Mouse (Mus musculus) MEL (cell line): Measurements from ENCODE around the gene Mrln. TPM values are rescaled to one million over a fixed set of nuclear protein-coding genes. Genes with fewer than 3 reads are reported as not detected.

Experiments
- DNase-seq: peaks from one replicate; pipeline ENCODE4 v3.0.0; 2011; ENCODE audit warnings: low read depth, low spot score
- H3K27ac ChIP-seq: 2 replicates; pipeline ENCODE4 v1.5.1; 2012; ENCODE audit warnings: low read depth, mild to moderate bottlenecking, control low read depth, low read length, moderate library complexity; ENCODE audit not compliant: control insufficient read depth
- H3K27me3 ChIP-seq, 2 experiments: fragments of 150-350 bp in 1 of 2; sonication (generic) in 1 of 2; 2 replicates each; pipeline ENCODE4 v1.6.1; 2012; ENCODE audit warnings: low read length in 2 of 2, mild to moderate bottlenecking in 2 of 2, improper control_type of control experiment in 1 of 2, moderate library complexity in 1 of 2; ENCODE audit not compliant: insufficient read depth in 2 of 2, control insufficient read depth in 1 of 2
- H3K36me3 ChIP-seq, 2 experiments: 2 replicates each; pipeline ENCODE4 v1.6.1; 2012 to 2014; ENCODE audit warnings: low read length in 2 of 2, improper control_type of control experiment in 1 of 2, inconsistent platforms in 1 of 2, mild to moderate bottlenecking in 1 of 2; ENCODE audit not compliant: insufficient read depth in 2 of 2, control insufficient read depth in 1 of 2
- H3K4me1 ChIP-seq, 2 experiments: fragments of 150-350 bp in 1 of 2; sonication (generic) in 1 of 2; 2 replicates each; pipeline ENCODE4 v1.6.1; 2012; ENCODE audit warnings: low read length in 2 of 2, improper control_type of control experiment in 1 of 2, mild to moderate bottlenecking in 1 of 2; ENCODE audit not compliant: insufficient read depth in 2 of 2, control insufficient read depth in 1 of 2
- H3K4me3 ChIP-seq, 2 experiments: fragments of 150-350 bp in 1 of 2; sonication (generic) in 1 of 2; 2 replicates each; pipeline ENCODE4 v1.5.1; 2012; ENCODE audit warnings: low read depth in 2 of 2, low read length in 2 of 2, mild to moderate bottlenecking in 2 of 2, moderate library complexity in 2 of 2, control low read depth in 1 of 2, improper control_type of control experiment in 1 of 2; ENCODE audit not compliant: control insufficient read depth in 1 of 2, insufficient read depth in 1 of 2
- H3K79me2 ChIP-seq: 2 replicates; pipeline ENCODE4 v1.6.1; 2012; ENCODE audit warnings: mild to moderate bottlenecking, low read length, moderate library complexity; ENCODE audit not compliant: control insufficient read depth, poor library complexity, insufficient read depth
- H3K9ac ChIP-seq: 2 replicates; pipeline ENCODE4 v1.6.1; 2012; ENCODE audit warnings: low read depth, mild to moderate bottlenecking, control low read depth, low read length, moderate library complexity; ENCODE audit not compliant: control insufficient read depth, poor library complexity, severe bottlenecking
- H3K9me3 ChIP-seq: fragments of 150-350 bp; sonication (generic); replicated peaks from 2 replicates; pipeline ENCODE4 v1.6.1; 2012; ENCODE audit warnings: mild to moderate bottlenecking, low read length, improper control_type of control experiment, moderate library complexity; ENCODE audit not compliant: insufficient read depth
- CHD1 ChIP-seq: IDR thresholded peaks from 2 replicates; pipeline ENCODE4 v1.6.1; 2012; ENCODE audit warnings: low read depth, mild to moderate bottlenecking, inconsistent platforms, low read length, improper control_type of control experiment
- CTCF ChIP-seq, 3 experiments: IDR thresholded peaks in 2 of 3; conservative IDR thresholded peaks in 1 of 3; 2 replicates each; pipeline ENCODE4 v1.5.1; 2011 to 2012; ENCODE audit warnings: low read length in 3 of 3, low read depth in 2 of 3, mild to moderate bottlenecking in 2 of 3, improper control_type of control experiment in 1 of 3, inconsistent platforms in 1 of 3, mixed read lengths in 1 of 3, moderate library complexity in 1 of 3; ENCODE audit not compliant: control insufficient read depth in 1 of 3, insufficient read depth in 1 of 3, poor library complexity in 1 of 3, severe bottlenecking in 1 of 3
- E2F4 ChIP-seq: IDR thresholded peaks from 2 replicates; pipeline ENCODE4 v1.6.1; 2011; ENCODE audit warnings: low read depth, low read length, improper control_type of control experiment, borderline replicate concordance
- ELF1 ChIP-seq: IDR thresholded peaks from 2 replicates; pipeline ENCODE4 v1.6.1; 2014; ENCODE audit warnings: low read depth, mild to moderate bottlenecking, inconsistent platforms, low read length, improper control_type of control experiment, moderate library complexity
- EP300 ChIP-seq, 2 experiments: IDR thresholded peaks; 2 replicates each; pipeline ENCODE4 v1.6.1; 2011; ENCODE audit warnings: improper control_type of control experiment in 2 of 2, low read length in 2 of 2, low read depth in 1 of 2, mild to moderate bottlenecking in 1 of 2
- ETS1 ChIP-seq: IDR thresholded peaks from 2 replicates; pipeline ENCODE4 v1.6.1; 2012; ENCODE audit warnings: low read depth, mild to moderate bottlenecking, inconsistent platforms, low read length, improper control_type of control experiment, moderate library complexity
- GABPA ChIP-seq: IDR thresholded peaks from 2 replicates; pipeline ENCODE4 v1.6.1; 2012; ENCODE audit warnings: low read depth, mild to moderate bottlenecking, inconsistent platforms, low read length, improper control_type of control experiment, moderate library complexity
- GATA1 ChIP-seq: IDR thresholded peaks from 2 replicates; pipeline ENCODE4 v1.6.1; 2011; ENCODE audit warnings: low read depth, low read length, improper control_type of control experiment
- HCFC1 ChIP-seq: IDR thresholded peaks from 2 replicates; pipeline ENCODE4 v1.6.1; 2012; ENCODE audit warnings: low read depth, mild to moderate bottlenecking, inconsistent platforms, low read length, improper control_type of control experiment, moderate library complexity
- KAT2A ChIP-seq: conservative IDR thresholded peaks from 2 replicates; pipeline ENCODE4 v1.6.1; 2012; ENCODE audit warnings: low read depth, low read length, improper control_type of control experiment, inconsistent platforms
- MAFK ChIP-seq: IDR thresholded peaks from 2 replicates; pipeline ENCODE4 v1.6.1; 2011; ENCODE audit warnings: low read depth, mild to moderate bottlenecking, low read length, improper control_type of control experiment, borderline replicate concordance
- MAX ChIP-seq: IDR thresholded peaks from 2 replicates; pipeline ENCODE4 v1.6.1; 2011; ENCODE audit warnings: low read length, improper control_type of control experiment
- MAZ ChIP-seq: IDR thresholded peaks from 2 replicates; pipeline ENCODE4 v1.6.1; 2012; ENCODE audit warnings: low read depth, mild to moderate bottlenecking, inconsistent platforms, low read length, improper control_type of control experiment
- MEF2A ChIP-seq: IDR thresholded peaks from 2 replicates; pipeline ENCODE4 v1.6.1; 2014; ENCODE audit warnings: low read depth, mild to moderate bottlenecking, inconsistent platforms, low read length, improper control_type of control experiment; ENCODE audit not compliant: poor library complexity, insufficient replicate concordance, severe bottlenecking; ENCODE audit errors: extremely low read depth
- MXI1 ChIP-seq: IDR thresholded peaks from 2 replicates; pipeline ENCODE4 v1.6.1; 2011; ENCODE audit warnings: mild to moderate bottlenecking, low read depth, low read length, improper control_type of control experiment
- MYC ChIP-seq: IDR thresholded peaks from 2 replicates; pipeline ENCODE4 v1.6.1; 2011; ENCODE audit warnings: low read depth, mild to moderate bottlenecking, low read length, improper control_type of control experiment, moderate library complexity
- NELFE ChIP-seq: IDR thresholded peaks from 2 replicates; pipeline ENCODE4 v1.6.1; 2011; ENCODE audit warnings: low read depth, low read length, improper control_type of control experiment
- NRF1 ChIP-seq: IDR thresholded peaks from 2 replicates; pipeline ENCODE4 v1.6.1; 2014; ENCODE audit warnings: low read depth, mild to moderate bottlenecking, inconsistent platforms, low read length, improper control_type of control experiment, moderate library complexity; ENCODE audit not compliant: poor library complexity, insufficient read depth, severe bottlenecking
- POLR2A ChIP-seq, 2 experiments: IDR thresholded peaks; 2 replicates each; pipeline ENCODE4 v1.6.1; 2011 to 2012; ENCODE audit warnings: low read length in 2 of 2, mild to moderate bottlenecking in 2 of 2, control low read depth in 1 of 2, improper control_type of control experiment in 1 of 2, low read depth in 1 of 2, moderate library complexity in 1 of 2; ENCODE audit not compliant: control insufficient read depth in 1 of 2, insufficient read depth in 1 of 2, poor library complexity in 1 of 2
- POLR2AphosphoS2 ChIP-seq: IDR thresholded peaks from 2 replicates; pipeline ENCODE4 v1.6.1; 2011; ENCODE audit warnings: low read length, improper control_type of control experiment
- POLR2AphosphoS5 ChIP-seq: IDR thresholded peaks from 2 replicates; pipeline ENCODE4 v1.6.1; 2012; ENCODE audit warnings: low read depth, borderline replicate concordance, mild to moderate bottlenecking, inconsistent platforms, low read length, moderate library complexity, mixed read lengths
- RAD21 ChIP-seq: IDR thresholded peaks from 2 replicates; pipeline ENCODE4 v1.6.1; 2011; ENCODE audit warnings: mild to moderate bottlenecking, low read depth, low read length, improper control_type of control experiment
- RCOR1 ChIP-seq: IDR thresholded peaks from 2 replicates; pipeline ENCODE4 v1.6.1; 2012; ENCODE audit warnings: low read depth, mild to moderate bottlenecking, inconsistent platforms, low read length, improper control_type of control experiment
- SIN3A ChIP-seq: IDR thresholded peaks from 2 replicates; pipeline ENCODE4 v1.6.1; 2012; ENCODE audit warnings: low read length, improper control_type of control experiment, inconsistent platforms
- SMC3 ChIP-seq: IDR thresholded peaks from 2 replicates; pipeline ENCODE4 v1.6.1; 2011; ENCODE audit warnings: low read depth, low read length, improper control_type of control experiment
- TAL1 ChIP-seq: IDR thresholded peaks from 2 replicates; pipeline ENCODE4 v1.6.1; 2012; ENCODE audit warnings: mild to moderate bottlenecking, inconsistent platforms, low read length, moderate library complexity, mixed read lengths
- TBP ChIP-seq: IDR thresholded peaks from 2 replicates; pipeline ENCODE4 v1.8.0; 2011; ENCODE audit warnings: low read depth, low read length, improper control_type of control experiment
- TCF12 ChIP-seq: IDR thresholded peaks from 2 replicates; pipeline ENCODE4 v1.6.1; 2014; ENCODE audit warnings: low read depth, mild to moderate bottlenecking, inconsistent platforms, low read length, improper control_type of control experiment, moderate library complexity
- UBTF ChIP-seq: IDR thresholded peaks from 2 replicates; pipeline ENCODE4 v1.6.1; 2012; ENCODE audit warnings: low read depth, mild to moderate bottlenecking, inconsistent platforms, low read length, improper control_type of control experiment, moderate library complexity, borderline replicate concordance; ENCODE audit not compliant: insufficient read depth
- USF1 ChIP-seq: IDR thresholded peaks from 2 replicates; pipeline ENCODE4 v1.6.1; 2014; ENCODE audit warnings: low read depth, mild to moderate bottlenecking, inconsistent platforms, low read length, improper control_type of control experiment, moderate library complexity
- ZC3H11A ChIP-seq: IDR thresholded peaks from 2 replicates; pipeline ENCODE4 v1.6.1; 2012; ENCODE audit warnings: low read depth, mild to moderate bottlenecking, inconsistent platforms, low read length, improper control_type of control experiment
- ZKSCAN1 ChIP-seq: IDR thresholded peaks from 2 replicates; pipeline ENCODE4 v1.6.1; 2012; ENCODE audit warnings: low read depth, mild to moderate bottlenecking, inconsistent platforms, low read length, improper control_type of control experiment, moderate library complexity
- ZMIZ1 ChIP-seq: IDR thresholded peaks from 2 replicates; pipeline ENCODE4 v1.6.1; 2012; ENCODE audit warnings: low read depth, mild to moderate bottlenecking, inconsistent platforms, low read length, improper control_type of control experiment, moderate library complexity
- ZNF384 ChIP-seq: IDR thresholded peaks from 2 replicates; pipeline ENCODE4 v1.6.1; 2012; ENCODE audit warnings: low read depth, mild to moderate bottlenecking, inconsistent platforms, low read length, improper control_type of control experiment
- polyA plus RNA-seq, 2 experiments: library from polyadenylated mRNA; stranded (reverse) in 1 of 2; unstranded in 1 of 2; fragments of >175 nt in 1 of 2; fragments of >200 nt in 1 of 2; gene quantifications; 2 replicates each; pipeline versions ENCODE4 v1.2.1 to v1.2.4; 2012; ENCODE audit warnings: low replicate concordance in 2 of 2, low read depth in 1 of 2; ENCODE audit not compliant: insufficient read length in 2 of 2, insufficient read depth in 1 of 2, missing spikeins in 1 of 2
- total RNA-seq: library from RNA; depleted of rRNA; stranded (reverse); fragments of 300-350 nt; gene quantifications from 2 replicates; pipeline ENCODE4 v1.2.3, GENCODE M21; 2012

Gene Mrln
- total and polyA plus RNA-seq, 3 experiments = not detected

- no peak overlapping the region for H3K4me3 ChIP-seq
- peaks cover 0 to 3% of the 10 kb centered on the region in 2 experiments; a peak in 1 of 4 replicates for H3K4me1 ChIP-seq
- peak; percentile 48 for DNase-seq
- no peaks in the 10 kb centered on the region for H3K36me3 ChIP-seq
- TF ChIP-seq USF1 (no peak), TAL1 (peak; percentile 22; the same call in 1 of the 2 replicates), MXI1 (no peak), ZKSCAN1 (no peak), TCF12 (0 out of 2 replicates have a peak, but pooled peaks have one; percentile 16), SIN3A (no peak), CTCF (IDR thresholded peaks at IDR 0.05 in 2 of 3, conservative IDR thresholded peaks at IDR 0.05 in 1 of 3; ENCODE audit: control insufficient read depth in 1 of 3, insufficient read depth in 1 of 3, low read depth in 2 of 3, low read length in 3 of 3, poor library complexity in 1 of 3, severe bottlenecking in 1 of 3) (no peak), NELFE (no peak), CHD1 (no peak), EP300 (IDR thresholded peaks at IDR 0.05; ENCODE audit: low read depth in 1 of 2, low read length in 2 of 2) (peak; percentile 44 to 50; a peak in 2 of 4 replicates), KAT2A (no peak), MAX (no peak), POLR2AphosphoS2 (no peak), SMC3 (no peak), TBP (no peak), POLR2A (IDR thresholded peaks at IDR 0.05; ENCODE audit: control insufficient read depth in 1 of 2, insufficient read depth in 1 of 2, low read depth in 1 of 2, low read length in 2 of 2, poor library complexity in 1 of 2) (no peak), RCOR1 (no peak), RAD21 (no peak), ZC3H11A (no peak), NRF1 (no peak), MEF2A (no peak), UBTF (no peak), ZMIZ1 (no peak), GATA1 (peak; percentile 32; the same call in 1 of the 2 replicates), ETS1 (no peak), MAZ (no peak), MYC (no peak), POLR2AphosphoS5 (no peak), HCFC1 (no peak), ZNF384 (no peak), ELF1 (no peak), E2F4 (no peak), MAFK (no peak), GABPA (no peak)
- H3K27me3 ChIP-seq = no peaks in the 10 kb centered on the region; a peak in 1 of 4 replicates
- no peak overlapping the region for H3K27ac ChIP-seq
- no peaks in the 10 kb centered on the region for H3K79me2 ChIP-seq
- no peaks in the 10 kb centered on the region for H3K9me3 ChIP-seq
- no peak overlapping the region for H3K9ac ChIP-seq
These were observed 52.6 kb downstream of the Mrln start for GRCm38 (mm10) chr10:70257029-70257428.
